Mouse (Mus musculus): Measurements from ENCODE around the gene Wnt8b. TPM values are rescaled to one million over a fixed set of nuclear protein-coding genes. Genes with fewer than 3 reads are reported as not detected.
A peak's percentile ranks its signal among the peaks of the same experiment; 100 is the strongest.
"Not testable (repeated sequence)": the region's sequence is repeated elsewhere in the genome, so short reads cannot be mapped to it uniquely, and the experiment has no call there.

Wnt8b gene
- polyA plus RNA-seq, 1 experiment from 2014 or later = 0.19 TPM

DNA sequence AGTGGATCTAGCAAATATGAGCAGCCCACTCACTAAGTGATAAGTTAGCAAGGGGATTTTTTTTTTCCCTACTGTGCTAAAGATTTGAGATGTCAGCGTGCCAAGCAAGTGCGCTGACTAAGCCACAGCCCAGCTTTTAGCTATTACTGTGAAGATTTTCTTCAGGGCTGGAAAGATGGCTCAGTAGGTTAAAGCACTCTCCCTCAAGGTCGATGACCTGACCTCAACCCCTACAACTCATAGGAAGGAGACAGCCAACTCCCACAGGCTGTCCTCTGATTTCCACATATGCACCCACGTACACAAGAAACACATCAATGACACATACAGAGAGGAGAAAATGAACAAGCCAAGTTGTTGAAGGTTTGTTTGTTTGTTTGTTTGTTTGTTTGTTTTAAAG lies 31.1 kb upstream of the Wnt8b start:
- Histone ChIP-seq H3K4me1 (ENCODE audit: control insufficient read depth, insufficient read depth, low read depth, low read length) (peaks cover 3% of the 10 kb centered on the region; the same call in 1 of the 2 replicates), H3K4me3 (ENCODE audit: low read length) (no peak overlapping the region), H3K9me3 (ENCODE audit: control insufficient read depth, low read length) (no peaks in the 10 kb centered on the region), H3K9ac (ENCODE audit: low read depth, low read length) (no peak overlapping the region), H3K4me2 (ENCODE audit: low read length) (no peak overlapping the region), H3K36me3 (ENCODE audit: control insufficient read depth, insufficient read depth, low read length) (no peaks in the 10 kb centered on the region), H3K27me3 (replicated peaks; ENCODE audit: control insufficient read depth, insufficient read depth, low read length) (no peaks in the 10 kb centered on the region), H3K27ac (ENCODE audit: low read depth, low read length) (no peak overlapping the region)
- ATAC-seq = no peak
- 93% methylated on average over 4 of the region's 4 CpGs for WGBS

DNA sequence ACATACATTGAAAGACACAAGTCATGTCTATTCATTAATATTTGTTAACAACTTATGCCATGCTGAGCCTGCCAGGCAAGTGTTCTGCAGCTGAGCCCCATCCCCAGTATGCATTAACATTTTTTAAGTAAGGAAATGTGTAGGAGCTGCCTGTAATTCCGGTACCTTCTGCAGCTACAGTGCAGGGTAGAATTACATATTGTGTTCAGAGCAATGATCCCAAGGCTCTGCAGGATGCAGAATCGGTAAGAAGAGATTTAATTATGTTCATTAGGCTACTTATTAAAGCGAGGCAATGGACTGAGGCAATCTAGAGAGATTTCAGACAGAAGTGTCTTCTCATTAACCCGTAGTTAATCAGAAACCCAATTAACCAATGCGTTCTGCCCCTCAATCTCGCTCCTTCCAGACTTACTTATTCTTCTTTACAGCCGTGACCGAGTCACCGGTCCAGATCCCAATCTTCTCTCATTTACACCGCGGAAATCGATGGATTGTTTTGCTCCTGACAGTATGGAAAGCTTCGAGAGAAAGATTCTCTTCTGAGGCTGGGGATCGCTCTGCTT lies 27.2 kb upstream of the Wnt8b start:
- H3K4me2 ChIP-seq (ENCODE audit: low read length) = peak overlapping the region; percentile 1; the same call in 1 of the 2 replicates
- H3K27me3 ChIP-seq (replicated peaks; ENCODE audit: control insufficient read depth, insufficient read depth, low read length); H3K36me3 ChIP-seq (ENCODE audit: control insufficient read depth, insufficient read depth, low read length); H3K4me1 ChIP-seq (ENCODE audit: control insufficient read depth, insufficient read depth, low read depth, low read length); H3K9me3 ChIP-seq (ENCODE audit: control insufficient read depth, low read length); H3K27ac ChIP-seq (ENCODE audit: low read depth, low read length); H3K4me3 ChIP-seq (ENCODE audit: low read length); H3K9ac ChIP-seq (ENCODE audit: low read depth, low read length); ATAC-seq: not testable (repeated sequence)
- WGBS = 51% methylated on average over 14 of the region's 14 CpGs

DNA sequence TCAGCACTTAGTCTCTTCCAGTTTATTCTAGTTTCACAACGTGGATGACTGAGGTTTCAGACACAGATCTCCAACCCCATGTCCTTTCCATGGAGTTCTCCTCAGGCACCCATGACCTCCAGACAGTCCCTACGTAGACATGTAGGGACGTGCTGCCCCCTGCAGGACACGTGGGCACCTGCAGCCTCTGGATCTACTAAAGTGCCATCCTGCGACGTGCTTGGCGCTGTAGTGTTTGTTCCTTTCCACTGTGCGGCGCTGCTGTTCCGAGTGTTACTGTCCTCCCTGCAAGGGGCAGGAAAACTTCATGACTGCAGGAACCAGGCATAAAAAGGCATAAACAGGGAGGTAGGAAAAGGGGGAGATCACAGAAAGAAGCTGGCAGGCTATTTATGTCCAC lies 19.1 kb upstream of the Wnt8b start:
- no peaks in the 10 kb centered on the region for H3K4me1 ChIP-seq (ENCODE audit: control insufficient read depth, insufficient read depth, low read depth, low read length)
- ATAC-seq = no peak
- WGBS = 1% methylated on average over 10 of the region's 10 CpGs
- no peaks in the 10 kb centered on the region for H3K27me3 ChIP-seq (replicated peaks; ENCODE audit: control insufficient read depth, insufficient read depth, low read length)
- no peak overlapping the region for H3K9ac ChIP-seq (ENCODE audit: low read depth, low read length)
- no peak overlapping the region for H3K4me2 ChIP-seq (ENCODE audit: low read length)
- no peak overlapping the region for H3K4me3 ChIP-seq (ENCODE audit: low read length)
- no peaks in the 10 kb centered on the region for H3K36me3 ChIP-seq (ENCODE audit: control insufficient read depth, insufficient read depth, low read length)
- no peak overlapping the region for H3K27ac ChIP-seq (ENCODE audit: low read depth, low read length)
- H3K9me3 ChIP-seq (ENCODE audit: control insufficient read depth, low read length) = no peaks in the 10 kb centered on the region; the same call in 1 of the 2 replicates

DNA sequence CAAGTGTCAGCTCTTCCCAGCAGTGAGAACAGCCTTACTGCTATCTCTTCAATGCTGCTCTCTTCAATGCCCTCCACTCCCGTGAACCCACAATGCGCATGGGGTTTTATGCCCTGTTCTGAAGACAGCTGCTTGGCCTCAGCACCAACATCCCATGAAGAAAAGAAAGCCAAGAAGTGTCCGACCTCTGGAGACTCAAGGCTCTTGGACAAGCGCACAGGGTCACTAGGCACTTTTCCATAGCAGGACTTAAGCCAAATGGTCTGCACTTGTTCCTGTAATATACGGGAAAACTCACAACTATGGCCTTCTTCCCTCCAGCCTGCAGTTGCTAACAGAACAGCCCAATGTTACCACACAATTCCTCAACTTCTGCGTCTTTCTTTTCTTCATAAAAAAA lies 18.0 kb upstream of the Wnt8b start:
- H3K4me3 ChIP-seq (ENCODE audit: low read length) = no peak overlapping the region
- 86% methylated on average over 6 of the region's 6 CpGs for WGBS
- no peak overlapping the region for H3K9ac ChIP-seq (ENCODE audit: low read depth, low read length)
- no peak for ATAC-seq
- no peaks in the 10 kb centered on the region for H3K36me3 ChIP-seq (ENCODE audit: control insufficient read depth, insufficient read depth, low read length)
- no peak overlapping the region for H3K4me2 ChIP-seq (ENCODE audit: low read length)
- H3K27me3 ChIP-seq (replicated peaks; ENCODE audit: control insufficient read depth, insufficient read depth, low read length) = no peaks in the 10 kb centered on the region
- no peak overlapping the region for H3K27ac ChIP-seq (ENCODE audit: low read depth, low read length)
- no peaks in the 10 kb centered on the region for H3K9me3 ChIP-seq (ENCODE audit: control insufficient read depth, low read length)
- no peaks in the 10 kb centered on the region for H3K4me1 ChIP-seq (ENCODE audit: control insufficient read depth, insufficient read depth, low read depth, low read length)

DNA sequence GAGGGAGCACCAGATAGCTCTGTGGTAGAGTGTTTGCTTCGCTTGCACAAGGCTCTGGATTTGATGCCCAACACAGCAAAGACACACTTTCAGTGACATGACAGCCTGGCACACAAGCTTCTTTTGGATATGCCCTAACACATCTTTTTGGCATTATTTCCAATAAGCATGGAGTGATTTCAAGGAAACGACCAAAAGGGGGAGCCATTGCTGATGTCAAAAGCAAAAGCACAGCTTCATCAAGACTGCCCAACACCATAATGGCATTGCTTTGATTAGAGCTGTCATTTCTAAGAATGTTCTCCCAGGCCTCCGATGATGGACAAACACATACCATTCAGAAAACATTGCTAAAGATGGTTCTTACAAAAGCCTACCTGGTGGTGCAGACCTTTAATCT lies 16.7 kb upstream of the Wnt8b start:
- WGBS = 53% methylated on average over 3 of the region's 3 CpGs
- ATAC-seq = no peak

DNA sequence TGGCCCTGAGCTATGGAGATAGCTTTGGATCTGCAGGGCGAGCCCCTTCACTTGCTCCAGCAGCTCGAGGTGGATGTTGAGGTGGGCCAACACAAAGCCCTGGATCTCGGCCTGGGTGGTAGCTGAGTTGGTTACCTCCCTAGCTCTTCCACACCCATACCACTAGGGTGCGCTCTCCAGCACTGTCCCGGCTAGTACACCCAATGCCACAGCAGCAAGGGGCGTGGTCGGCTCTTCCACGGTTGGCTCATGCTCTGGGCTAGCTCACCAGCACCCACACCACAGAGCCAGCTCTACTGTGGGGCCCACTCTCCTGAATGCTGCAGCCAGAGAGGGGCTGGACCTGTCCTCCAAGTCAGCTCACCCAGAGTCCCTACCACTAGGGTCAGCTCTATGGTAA lies 6.0 kb upstream of the Wnt8b start:
- WGBS = 12% methylated on average over 8 of the region's 8 CpGs

More for the DNA sequence above, 16.7 kb upstream of the Wnt8b start:
- no peak overlapping the region for H3K27ac ChIP-seq (ENCODE audit: low read depth, low read length)
- H3K36me3 ChIP-seq (ENCODE audit: control insufficient read depth, insufficient read depth, low read length) = no peaks in the 10 kb centered on the region
- H3K9ac ChIP-seq (ENCODE audit: low read depth, low read length) = no peak overlapping the region
- H3K9me3 ChIP-seq (ENCODE audit: control insufficient read depth, low read length) = no peaks in the 10 kb centered on the region
- no peak overlapping the region for H3K4me3 ChIP-seq (ENCODE audit: low read length)
- H3K4me2 ChIP-seq (ENCODE audit: low read length) = no peak overlapping the region
- no peaks in the 10 kb centered on the region for H3K27me3 ChIP-seq (replicated peaks; ENCODE audit: control insufficient read depth, insufficient read depth, low read length)
- no peaks in the 10 kb centered on the region for H3K4me1 ChIP-seq (ENCODE audit: control insufficient read depth, insufficient read depth, low read depth, low read length)

DNA sequence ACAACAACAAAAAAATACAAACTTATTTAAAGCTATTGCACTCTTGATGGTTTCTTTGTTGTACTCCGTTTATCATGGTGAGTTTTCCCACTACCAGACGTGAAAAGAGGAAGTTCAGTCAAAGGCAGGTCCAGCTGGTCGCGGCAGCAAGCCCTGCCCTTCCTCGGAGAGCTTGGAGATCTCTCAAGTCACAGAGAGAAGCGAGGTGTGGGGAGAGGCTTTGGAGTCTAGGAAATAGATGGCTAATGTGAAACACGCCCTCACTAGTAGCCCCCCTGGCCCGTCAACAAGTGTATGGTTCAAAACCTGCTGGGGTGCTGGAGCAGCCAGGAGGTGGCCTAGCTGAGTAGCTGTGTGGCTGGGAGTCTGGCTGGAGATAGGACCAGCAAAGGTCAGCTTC lies 3.2 kb downstream of the Wnt8b start:
- Histone ChIP-seq H3K27me3 (replicated peaks; ENCODE audit: control insufficient read depth, insufficient read depth, low read length) (peaks cover 37% of the 10 kb centered on the region), H3K4me1 (ENCODE audit: control insufficient read depth, insufficient read depth, low read depth, low read length) (no peaks in the 10 kb centered on the region), H3K9me3 (ENCODE audit: control insufficient read depth, low read length) (no peaks in the 10 kb centered on the region), H3K9ac (ENCODE audit: low read depth, low read length) (no peak overlapping the region), H3K27ac (ENCODE audit: low read depth, low read length) (no peak overlapping the region), H3K4me2 (ENCODE audit: low read length) (no peak overlapping the region), H3K36me3 (ENCODE audit: control insufficient read depth, insufficient read depth, low read length) (no peaks in the 10 kb centered on the region), H3K4me3 (ENCODE audit: low read length) (no peak overlapping the region)
- 24% methylated on average over 8 of the region's 8 CpGs for WGBS
- no peak for ATAC-seq

More for the DNA sequence above, 6.0 kb upstream of the Wnt8b start:
- peaks cover 13% of the 10 kb centered on the region for H3K27me3 ChIP-seq (replicated peaks; ENCODE audit: control insufficient read depth, insufficient read depth, low read length)
- no peak for ATAC-seq
- H3K9me3 ChIP-seq (ENCODE audit: control insufficient read depth, low read length) = no peaks in the 10 kb centered on the region; the same call in 1 of the 2 replicates
- no peak overlapping the region for H3K4me3 ChIP-seq (ENCODE audit: low read length)
- no peaks in the 10 kb centered on the region for H3K36me3 ChIP-seq (ENCODE audit: control insufficient read depth, insufficient read depth, low read length)
- no peak overlapping the region for H3K27ac ChIP-seq (ENCODE audit: low read depth, low read length)
- H3K4me2 ChIP-seq (ENCODE audit: low read length) = no peak overlapping the region
- no peak overlapping the region for H3K9ac ChIP-seq (ENCODE audit: low read depth, low read length)
- no peaks in the 10 kb centered on the region for H3K4me1 ChIP-seq (ENCODE audit: control insufficient read depth, insufficient read depth, low read depth, low read length)

DNA sequence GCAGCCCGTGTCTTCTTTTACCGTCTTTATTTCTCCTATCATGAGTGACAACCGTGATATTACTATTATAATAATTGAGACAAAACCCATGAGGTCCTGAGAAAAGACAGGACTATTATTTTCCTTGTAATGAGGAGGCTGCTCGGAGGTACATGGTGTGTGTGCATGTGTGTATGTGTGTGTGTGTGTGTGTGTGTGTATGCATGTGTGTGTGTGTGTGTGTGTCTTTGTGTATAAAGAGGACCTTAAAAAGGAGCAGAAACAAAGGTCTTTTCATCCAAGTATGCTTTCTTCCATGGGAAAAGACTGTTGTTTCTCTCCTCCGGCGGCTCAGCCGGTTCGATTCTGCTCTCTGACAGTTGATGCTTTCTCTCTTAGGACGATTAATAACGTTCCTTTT lies 3.7 kb downstream of the Wnt8b start:
- no peaks in the 10 kb centered on the region for H3K36me3 ChIP-seq (ENCODE audit: control insufficient read depth, insufficient read depth, low read length)
- H3K27me3 ChIP-seq (replicated peaks; ENCODE audit: control insufficient read depth, insufficient read depth, low read length) = peaks cover 39% of the 10 kb centered on the region
- no peak overlapping the region for H3K27ac ChIP-seq (ENCODE audit: low read depth, low read length)
- no peak overlapping the region for H3K4me2 ChIP-seq (ENCODE audit: low read length)
- H3K4me1 ChIP-seq (ENCODE audit: control insufficient read depth, insufficient read depth, low read depth, low read length) = no peaks in the 10 kb centered on the region
- no peak overlapping the region for H3K9ac ChIP-seq (ENCODE audit: low read depth, low read length)
- ATAC-seq = no peak
- H3K4me3 ChIP-seq (ENCODE audit: low read length) = no peak overlapping the region
- 21% methylated on average over 10 of the region's 10 CpGs for WGBS
- no peaks in the 10 kb centered on the region for H3K9me3 ChIP-seq (ENCODE audit: control insufficient read depth, low read length)

DNA sequence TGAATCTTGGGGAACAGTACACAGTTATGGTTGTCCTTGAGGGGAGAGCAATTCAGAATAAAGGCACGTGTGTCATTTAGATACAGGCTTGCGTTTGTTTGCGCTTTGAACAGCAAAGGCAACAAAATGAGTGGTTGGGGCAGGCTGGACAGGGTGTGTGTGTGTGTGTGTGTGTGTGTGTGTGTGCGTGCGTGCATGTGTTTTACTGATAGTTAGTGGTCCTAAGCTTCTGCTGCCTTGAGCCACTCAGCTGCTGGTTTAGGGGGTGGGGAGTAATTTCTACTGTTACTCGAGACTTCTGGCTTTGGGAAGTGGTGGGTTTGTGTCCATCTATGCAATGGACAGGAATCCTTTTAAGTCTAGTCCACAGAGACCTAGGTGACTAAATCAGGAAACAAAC lies 5.7 kb downstream of the Wnt8b start:
- Histone ChIP-seq H3K4me3 (ENCODE audit: low read length) (no peak overlapping the region), H3K36me3 (ENCODE audit: control insufficient read depth, insufficient read depth, low read length) (no peaks in the 10 kb centered on the region), H3K9me3 (ENCODE audit: control insufficient read depth, low read length) (no peaks in the 10 kb centered on the region), H3K4me2 (ENCODE audit: low read length) (no peak overlapping the region), H3K27me3 (replicated peaks; ENCODE audit: control insufficient read depth, insufficient read depth, low read length) (peaks cover 36% of the 10 kb centered on the region), H3K4me1 (ENCODE audit: control insufficient read depth, insufficient read depth, low read depth, low read length) (no peaks in the 10 kb centered on the region), H3K9ac (ENCODE audit: low read depth, low read length) (no peak overlapping the region), H3K27ac (ENCODE audit: low read depth, low read length) (no peak overlapping the region)
- ATAC-seq = no peak
- WGBS = 62% methylated on average over 6 of the region's 6 CpGs

DNA sequence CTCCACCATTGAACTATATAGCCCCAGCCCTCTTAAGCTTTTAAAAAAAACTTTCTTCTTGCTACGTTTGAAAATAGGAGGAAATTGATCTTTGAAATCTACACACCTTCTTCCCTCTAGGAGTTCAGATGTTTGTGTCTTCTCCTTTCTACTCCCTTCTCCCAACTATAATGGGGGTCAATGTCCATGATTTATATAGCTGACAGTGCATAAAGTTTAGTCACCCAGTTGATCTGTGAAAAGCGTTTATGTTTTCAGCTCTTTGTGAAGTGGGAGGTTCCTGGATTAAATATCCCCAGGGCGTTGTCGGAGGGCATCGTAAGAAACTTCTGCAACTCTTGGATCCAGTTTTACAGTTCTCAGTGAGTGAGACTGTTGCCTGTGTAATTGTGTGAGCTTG lies 7.0 kb downstream of the Wnt8b start:
- H3K4me3 ChIP-seq (ENCODE audit: low read length) = no peak overlapping the region
- H3K27ac ChIP-seq (ENCODE audit: low read depth, low read length) = no peak overlapping the region
- no peaks in the 10 kb centered on the region for H3K4me1 ChIP-seq (ENCODE audit: control insufficient read depth, insufficient read depth, low read depth, low read length)
- H3K27me3 ChIP-seq (replicated peaks; ENCODE audit: control insufficient read depth, insufficient read depth, low read length) = peaks cover 38% of the 10 kb centered on the region
- H3K9me3 ChIP-seq (ENCODE audit: control insufficient read depth, low read length) = no peaks in the 10 kb centered on the region
- no peaks in the 10 kb centered on the region for H3K36me3 ChIP-seq (ENCODE audit: control insufficient read depth, insufficient read depth, low read length)
- 39% methylated on average over 5 of the region's 5 CpGs for WGBS
- H3K4me2 ChIP-seq (ENCODE audit: low read length) = no peak overlapping the region
- no peak overlapping the region for H3K9ac ChIP-seq (ENCODE audit: low read depth, low read length)
- ATAC-seq = no peak
